Mouse (Mus musculus) kidney, postnatal 0 days (tissue): ENCODE measurements around the gene Trabd2b. TPM values are rescaled to one million over a fixed set of nuclear protein-coding genes. Genes with fewer than 3 reads are reported as not detected.

Source experiments
- ATAC-seq: fragments of 200-750 bp; cut with Nextera tagmentation; replicated peaks from 2 replicates; pipeline ENCODE4 v1.8.0; 2017; ENCODE audit warnings: low read depth, moderate number of reproducible peaks, moderate TSS enrichment, moderate library complexity; ENCODE audit not compliant: low FRiP score
- DNase-seq: peaks from one replicate; pipeline ENCODE4 v3.0.0-alpha.2; 2016; ENCODE audit warnings: low spot score
- H3K27ac ChIP-seq: fragments of 300-500 bp; sonication (generic); 2 replicates; pipeline ENCODE4 v1.5.1; 2014; ENCODE audit warnings: mild to moderate bottlenecking
- H3K27me3 ChIP-seq: fragments of 300-500 bp; sonication (generic); 2 replicates; pipeline ENCODE4 v1.6.1; 2014; ENCODE audit warnings: low read length, mixed read lengths; ENCODE audit not compliant: insufficient read depth
- H3K36me3 ChIP-seq: fragments of 300-500 bp; sonication (generic); 2 replicates; pipeline ENCODE4 v1.6.1; 2014; ENCODE audit warnings: low read length, mixed read lengths; ENCODE audit not compliant: insufficient read depth
- H3K4me1 ChIP-seq: fragments of 300-500 bp; sonication (generic); replicated peaks from 2 replicates; pipeline ENCODE4 v1.6.1; 2014; ENCODE audit warnings: antibody characterized with exemption, low read length, mixed read lengths; ENCODE audit not compliant: insufficient read depth
- H3K4me2 ChIP-seq: fragments of 300-500 bp; sonication (generic); 2 replicates; pipeline ENCODE4 v1.6.1; 2014; ENCODE audit warnings: mild to moderate bottlenecking, low read length, moderate library complexity, mixed read lengths
- H3K4me3 ChIP-seq: fragments of 300-500 bp; sonication (generic); replicated peaks from 2 replicates; pipeline ENCODE4 v1.5.1; 2014; ENCODE audit warnings: low read depth, low read length
- H3K9ac ChIP-seq: fragments of 300-500 bp; sonication (generic); 2 replicates; pipeline ENCODE4 v1.6.1; 2014; ENCODE audit warnings: low read depth, low read length
- H3K9me3 ChIP-seq: fragments of 300-500 bp; sonication (generic); replicated peaks from 2 replicates; pipeline ENCODE4 v1.6.1; 2016; ENCODE audit warnings: low read length, inconsistent platforms, mixed read lengths
- CTCF ChIP-seq: IDR thresholded peaks from 2 replicates; pipeline ENCODE4 v1.5.1; 2016; ENCODE audit warnings: antibody characterized with exemption, low read depth, mild to moderate bottlenecking, moderate library complexity
- WGBS: fragments of 180-500 bp; shearing (Covaris S2); extraction: QIAGEN DNeasy Blood & Tissue Kit; methylation state at CpG from one replicate; pipeline ENCODE4 v1.1.7; 2014; 5-methylcytosine and 5-hydroxymethylcytosine counted together
- polyA plus RNA-seq: library from polyadenylated mRNA; unstranded; fragments of >200 nt; fragmentation: Nextera tagmentation; extraction: Ambion mirVana; gene quantifications from 2 replicates; pipeline ENCODE4 v1.2.1, GENCODE M21; 2015

The Trabd2b gene
- polyA plus RNA-seq, 1 experiment from 2014 or later: 5.2 TPM

GRCm38 (mm10) chr4:114578153-114578950 is 171.8 kb downstream of the Trabd2b start:
- no peaks in the 10 kb centered on the region for H3K36me3 ChIP-seq
- 23% methylated on average over 12 of the region's 12 CpGs for WGBS
- H3K27ac ChIP-seq: no peak overlapping the region
- DNase-seq: peak; percentile 82
- no peak for TF ChIP-seq CTCF
- peaks cover 7% of the 10 kb centered on the region for H3K4me1 ChIP-seq
- no peak overlapping the region for H3K4me3 ChIP-seq
- no peak overlapping the region for H3K9ac ChIP-seq
- ATAC-seq: peak; percentile 88
- H3K9me3 ChIP-seq: no peaks in the 10 kb centered on the region
- H3K27me3 ChIP-seq: no peaks in the 10 kb centered on the region
- no peak overlapping the region for H3K4me2 ChIP-seq

- Histone ChIP-seq H3K4me3 (no peak overlapping the region), H3K27ac (no peak overlapping the region), H3K9ac (no peak overlapping the region), H3K4me2 (no peak overlapping the region), H3K9me3 (no peaks in the 10 kb centered on the region), H3K4me1 (peaks cover under 1% of the 10 kb centered on the region; the same call in 1 of the 2 replicates), H3K27me3 (no peaks in the 10 kb centered on the region), H3K36me3 (no peaks in the 10 kb centered on the region; the same call in 1 of the 2 replicates)
- DNase-seq (no peak), ATAC-seq (no peak)
- TF ChIP-seq CTCF: no peak
- 53% methylated on average over 2 of the region's 2 CpGs for WGBS
These were observed 177.1 kb downstream of the Trabd2b start for GRCm38 (mm10) chr4:114583546-114584144.

- H3K4me3 ChIP-seq: no peak overlapping the region
- H3K27ac ChIP-seq: no peak overlapping the region
- DNase-seq (no peak), ATAC-seq (no peak)
- H3K4me2 ChIP-seq: no peak overlapping the region
- H3K9ac ChIP-seq: no peak overlapping the region
- no peaks in the 10 kb centered on the region for H3K9me3 ChIP-seq
- H3K36me3 ChIP-seq: no peaks in the 10 kb centered on the region; the same call in 1 of the 2 replicates
- no peaks in the 10 kb centered on the region for H3K4me1 ChIP-seq
- WGBS: 35% methylated on average over 1 of the region's 1 CpGs
- no peak for TF ChIP-seq CTCF
- no peaks in the 10 kb centered on the region for H3K27me3 ChIP-seq
These were observed 178.2 kb downstream of the Trabd2b start for GRCm38 (mm10) chr4:114584686-114585085.

- Histone ChIP-seq H3K4me3 (no peak overlapping the region), H3K9me3 (no peaks in the 10 kb centered on the region), H3K4me1 (peaks cover 4% of the 10 kb centered on the region), H3K4me2 (no peak overlapping the region), H3K27ac (no peak overlapping the region), H3K36me3 (no peaks in the 10 kb centered on the region), H3K9ac (no peak overlapping the region), H3K27me3 (no peaks in the 10 kb centered on the region)
- 24% methylated on average over 13 of the region's 13 CpGs for WGBS
- DNase-seq (no peak), ATAC-seq (no peak)
- no peak for TF ChIP-seq CTCF
These were observed 187.2 kb downstream of the Trabd2b start for GRCm38 (mm10) chr4:114593554-114594215.

- Histone ChIP-seq H3K4me1 (peaks cover 4% of the 10 kb centered on the region), H3K27ac (no peak overlapping the region), H3K9ac (no peak overlapping the region), H3K9me3 (no peaks in the 10 kb centered on the region), H3K4me3 (no peak overlapping the region), H3K27me3 (no peaks in the 10 kb centered on the region), H3K4me2 (no peak overlapping the region), H3K36me3 (no peaks in the 10 kb centered on the region)
- no peak for ATAC-seq
- 53% methylated on average over 2 of the region's 2 CpGs for WGBS
- no peak for DNase-seq
- TF ChIP-seq CTCF: no peak
These were observed 188.7 kb downstream of the Trabd2b start for GRCm38 (mm10) chr4:114595188-114595701.

GRCm38 (mm10) chr4:114599121-114599520 is 192.6 kb downstream of the Trabd2b start:
- Histone ChIP-seq H3K4me1 (peaks cover 10% of the 10 kb centered on the region; the same call in 1 of the 2 replicates), H3K36me3 (no peaks in the 10 kb centered on the region), H3K9me3 (no peaks in the 10 kb centered on the region), H3K27ac (no peak overlapping the region), H3K4me2 (no peak overlapping the region), H3K4me3 (no peak overlapping the region), H3K9ac (no peak overlapping the region), H3K27me3 (no peaks in the 10 kb centered on the region)
- no peak for ATAC-seq
- no peak for DNase-seq
- peak; percentile 71 for TF ChIP-seq CTCF
